Mouse (Mus musculus) liver, embryonic 13.5 days (tissue): Measurements from ENCODE around the gene Clip4. TPM values are rescaled to one million over a fixed set of nuclear protein-coding genes. Genes with fewer than 3 reads are reported as not detected.
A peak's percentile ranks its signal among the peaks of the same experiment; 100 is the strongest.

ENCODE experiments used
- ATAC-seq: fragments of 200-750 bp; cut with Nextera tagmentation; 2 replicates; pipeline ENCODE4 v1.8.0; 2017; ENCODE audit warnings: low read depth, mild to moderate bottlenecking, moderate number of reproducible peaks, moderate library complexity
- DNase-seq: peaks from one replicate; pipeline ENCODE4 v3.0.0; 2022
- H3K27ac ChIP-seq: fragments of 300-500 bp; sonication (generic); 2 replicates; pipeline ENCODE4 v1.5.1; 2015; ENCODE audit warnings: moderate library complexity, mild to moderate bottlenecking, inconsistent platforms
- H3K27me3 ChIP-seq: fragments of 300-500 bp; sonication (generic); 2 replicates; pipeline ENCODE4 v1.6.1; 2015; ENCODE audit warnings: mild to moderate bottlenecking, inconsistent platforms
- H3K36me3 ChIP-seq: fragments of 300-500 bp; sonication (generic); 2 replicates; pipeline ENCODE4 v1.6.1; 2015; ENCODE audit warnings: mild to moderate bottlenecking, inconsistent platforms
- H3K4me1 ChIP-seq: fragments of 300-500 bp; sonication (generic); replicated peaks from 2 replicates; pipeline ENCODE4 v1.6.1; 2015; ENCODE audit warnings: inconsistent platforms
- H3K4me2 ChIP-seq: fragments of 300-500 bp; sonication (generic); 2 replicates; pipeline ENCODE4 v1.6.1; 2015; ENCODE audit warnings: inconsistent platforms, mild to moderate bottlenecking, moderate library complexity
- H3K4me3 ChIP-seq: fragments of 300-500 bp; sonication (generic); replicated peaks from 2 replicates; pipeline ENCODE4 v1.5.1; 2015; ENCODE audit warnings: mild to moderate bottlenecking, inconsistent platforms
- H3K9ac ChIP-seq: fragments of 300-500 bp; sonication (generic); 2 replicates; pipeline ENCODE4 v1.6.1; 2015; ENCODE audit warnings: mild to moderate bottlenecking, inconsistent platforms
- H3K9me3 ChIP-seq: fragments of 300-500 bp; sonication (generic); replicated peaks from 2 replicates; pipeline ENCODE4 v1.6.1; 2016; ENCODE audit warnings: inconsistent platforms
- WGBS: fragments of 180-500 bp; shearing (Covaris S2); methylation state at CpG from one replicate; pipeline ENCODE4 v1.1.7; 2015; ENCODE audit not compliant: insufficient replicate concordance; 5-methylcytosine and 5-hydroxymethylcytosine counted together
- polyA plus RNA-seq: library from polyadenylated mRNA; unstranded; fragments of >200 nt; fragmentation: Nextera tagmentation; extraction: Ambion mirVana; gene quantifications from 2 replicates; pipeline ENCODE4 v1.2.1, GENCODE M21; 2015

Clip4 gene
- polyA plus RNA-seq, 1 experiment from 2014 or later = 0.17 TPM

GRCm38 (mm10) chr17:71791622-71792021 is 23.3 kb downstream of the Clip4 start:
- no peak overlapping the region for H3K4me2 ChIP-seq
- H3K27me3 ChIP-seq = no peaks in the 10 kb centered on the region
- H3K27ac ChIP-seq = no peak overlapping the region
- no peaks in the 10 kb centered on the region for H3K9me3 ChIP-seq
- 67% methylated on average over 4 of the region's 4 CpGs for WGBS
- H3K36me3 ChIP-seq = no peaks in the 10 kb centered on the region
- no peak overlapping the region for H3K4me3 ChIP-seq
- no peaks in the 10 kb centered on the region for H3K4me1 ChIP-seq
- DNase-seq (no peak), ATAC-seq (no peak)
- H3K9ac ChIP-seq = no peak overlapping the region

GRCm38 (mm10) chr17:71795521-71796205 is 27.4 kb downstream of the Clip4 start:
- ATAC-seq (no peak), DNase-seq (no peak)
- H3K36me3 ChIP-seq = no peaks in the 10 kb centered on the region
- H3K9me3 ChIP-seq = no peaks in the 10 kb centered on the region
- no peak overlapping the region for H3K9ac ChIP-seq
- WGBS = 74% methylated on average over 15 of the region's 15 CpGs
- H3K4me3 ChIP-seq = no peak overlapping the region
- H3K4me2 ChIP-seq = no peak overlapping the region
- H3K27ac ChIP-seq = no peak overlapping the region
- no peaks in the 10 kb centered on the region for H3K4me1 ChIP-seq
- H3K27me3 ChIP-seq = no peaks in the 10 kb centered on the region

GRCm38 (mm10) chr17:71803456-71803855 is 35.2 kb downstream of the Clip4 start:
- Histone ChIP-seq H3K9me3 (no peaks in the 10 kb centered on the region; the same call in 1 of the 2 replicates), H3K27ac (no peak overlapping the region), H3K9ac (no peak overlapping the region), H3K4me3 (no peak overlapping the region), H3K27me3 (no peaks in the 10 kb centered on the region), H3K36me3 (no peaks in the 10 kb centered on the region), H3K4me2 (no peak overlapping the region), H3K4me1 (no peaks in the 10 kb centered on the region)
- DNase-seq = no peak
- ATAC-seq = no peak
- 69% methylated on average over 6 of the region's 6 CpGs for WGBS

GRCm38 (mm10) chr17:71803876-71804275 is 35.6 kb downstream of the Clip4 start:
- H3K27me3 ChIP-seq = no peaks in the 10 kb centered on the region
- no peak for ATAC-seq
- no peak overlapping the region for H3K4me2 ChIP-seq
- 81% methylated on average over 4 of the region's 4 CpGs for WGBS
- H3K4me3 ChIP-seq = no peak overlapping the region
- no peaks in the 10 kb centered on the region for H3K36me3 ChIP-seq
- H3K27ac ChIP-seq = no peak overlapping the region
- no peak overlapping the region for H3K9ac ChIP-seq
- no peaks in the 10 kb centered on the region for H3K4me1 ChIP-seq
- no peaks in the 10 kb centered on the region; the same call in 1 of the 2 replicates for H3K9me3 ChIP-seq
- DNase-seq = no peak

- DNase-seq (no peak), ATAC-seq (no peak)
- Histone ChIP-seq H3K4me3 (no peak overlapping the region), H3K9ac (no peak overlapping the region), H3K4me2 (no peak overlapping the region), H3K4me1 (no peaks in the 10 kb centered on the region), H3K27ac (no peak overlapping the region), H3K36me3 (no peaks in the 10 kb centered on the region), H3K9me3 (no peaks in the 10 kb centered on the region), H3K27me3 (no peaks in the 10 kb centered on the region)
- 62% methylated on average over 8 of the region's 8 CpGs for WGBS
These were observed 42.8 kb downstream of the Clip4 start for GRCm38 (mm10) chr17:71811070-71811469.

GRCm38 (mm10) chr17:71816136-71816864 is 48.0 kb downstream of the Clip4 start:
- H3K36me3 ChIP-seq = no peaks in the 10 kb centered on the region
- DNase-seq = no peak
- no peak overlapping the region for H3K27ac ChIP-seq
- H3K27me3 ChIP-seq = no peaks in the 10 kb centered on the region
- no peak overlapping the region for H3K4me3 ChIP-seq
- H3K9me3 ChIP-seq = no peaks in the 10 kb centered on the region
- ATAC-seq = no peak
- no peaks in the 10 kb centered on the region for H3K4me1 ChIP-seq
- H3K9ac ChIP-seq = no peak overlapping the region
- WGBS = 68% methylated on average over 8 of the region's 8 CpGs
- H3K4me2 ChIP-seq = no peak overlapping the region

- DNase-seq = no peak
- ATAC-seq = no peak
- no peak overlapping the region for H3K9ac ChIP-seq
These were observed 55.5 kb downstream of the Clip4 start for GRCm38 (mm10) chr17:71823622-71824306.

GRCm38 (mm10) chr17:71826603-71827002 is 58.3 kb downstream of the Clip4 start:
- Histone ChIP-seq H3K27ac (no peak overlapping the region), H3K9ac (no peak overlapping the region), H3K9me3 (no peaks in the 10 kb centered on the region), H3K4me3 (no peak overlapping the region), H3K4me1 (no peaks in the 10 kb centered on the region; the same call in 1 of the 2 replicates), H3K4me2 (no peak overlapping the region), H3K27me3 (no peaks in the 10 kb centered on the region), H3K36me3 (no peaks in the 10 kb centered on the region)
- no peak for ATAC-seq
- WGBS = 50% methylated on average over 3 of the region's 3 CpGs
- no peak for DNase-seq

More at GRCm38 (mm10) chr17:71823622-71824306, 55.5 kb downstream of the Clip4 start:
- no peak overlapping the region for H3K4me3 ChIP-seq
- no peak overlapping the region for H3K4me2 ChIP-seq
- no peaks in the 10 kb centered on the region for H3K36me3 ChIP-seq
- H3K4me1 ChIP-seq = no peaks in the 10 kb centered on the region
- H3K9me3 ChIP-seq = no peaks in the 10 kb centered on the region
- H3K27ac ChIP-seq = no peak overlapping the region
- 70% methylated on average over 8 of the region's 8 CpGs for WGBS
- H3K27me3 ChIP-seq = no peaks in the 10 kb centered on the region

- no peak for DNase-seq
- Histone ChIP-seq H3K4me1 (no peaks in the 10 kb centered on the region; the same call in 1 of the 2 replicates), H3K4me3 (no peak overlapping the region), H3K36me3 (no peaks in the 10 kb centered on the region), H3K4me2 (no peak overlapping the region), H3K27me3 (no peaks in the 10 kb centered on the region), H3K27ac (no peak overlapping the region), H3K9me3 (no peaks in the 10 kb centered on the region), H3K9ac (no peak overlapping the region)
- ATAC-seq = no peak
- WGBS = 64% methylated on average over 8 of the region's 8 CpGs
These were observed 59.4 kb downstream of the Clip4 start for GRCm38 (mm10) chr17:71827627-71828026.

- Histone ChIP-seq H3K4me2 (no peak overlapping the region), H3K9ac (no peak overlapping the region), H3K4me3 (no peak overlapping the region), H3K36me3 (no peaks in the 10 kb centered on the region), H3K9me3 (no peaks in the 10 kb centered on the region), H3K27ac (no peak overlapping the region; the same call in 1 of the 2 replicates), H3K27me3 (no peaks in the 10 kb centered on the region), H3K4me1 (no peaks in the 10 kb centered on the region; the same call in 1 of the 2 replicates)
- DNase-seq = no peak
- 34% methylated on average over 12 of the region's 12 CpGs for WGBS
- peak; percentile 65 for ATAC-seq
These were observed 60.6 kb downstream of the Clip4 start for GRCm38 (mm10) chr17:71828647-71829414.

GRCm38 (mm10) chr17:71831960-71832359 is 63.7 kb downstream of the Clip4 start:
- ATAC-seq (no peak), DNase-seq (no peak)
- Histone ChIP-seq H3K9ac (no peak overlapping the region), H3K27me3 (no peaks in the 10 kb centered on the region), H3K27ac (no peak overlapping the region), H3K4me1 (no peaks in the 10 kb centered on the region; the same call in 1 of the 2 replicates), H3K9me3 (no peaks in the 10 kb centered on the region), H3K36me3 (no peaks in the 10 kb centered on the region), H3K4me3 (no peak overlapping the region), H3K4me2 (no peak overlapping the region)
- WGBS = 62% methylated on average over 3 of the region's 3 CpGs
